Mouse (Mus musculus): ENCODE data around the gene Drap1. TPM values are rescaled to one million over a fixed set of nuclear protein-coding genes. Genes with fewer than 3 reads are reported as not detected.
A peak's percentile ranks its signal among the peaks of the same experiment; 100 is the strongest.

Gene Drap1
- total RNA-seq, 4 experiments from 2014 or later, result 727 to 752 (median 743) TPM

DNA sequence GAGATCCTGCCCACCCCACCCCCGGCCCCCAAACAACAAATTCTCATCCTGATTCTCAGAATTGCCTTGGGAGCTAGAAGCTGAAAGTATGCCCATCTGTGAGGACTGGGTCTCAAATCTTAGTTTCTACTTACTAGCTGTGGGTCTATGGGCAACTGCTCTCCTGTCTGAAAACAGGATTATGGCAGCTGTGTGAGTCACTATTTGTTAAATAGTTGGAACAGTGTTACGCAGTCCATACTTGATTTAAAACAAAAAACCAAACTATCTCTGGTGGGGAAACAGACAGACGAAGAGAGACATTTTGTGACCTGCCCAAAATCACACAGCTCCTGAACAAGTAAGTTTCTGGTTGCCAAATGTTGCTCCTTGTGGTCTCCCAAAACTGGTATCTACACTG lies 24.9 kb upstream of the Drap1 start:
- no peak for DNase-seq (ENCODE audit: low spot score in 2 of 2)

DNA sequence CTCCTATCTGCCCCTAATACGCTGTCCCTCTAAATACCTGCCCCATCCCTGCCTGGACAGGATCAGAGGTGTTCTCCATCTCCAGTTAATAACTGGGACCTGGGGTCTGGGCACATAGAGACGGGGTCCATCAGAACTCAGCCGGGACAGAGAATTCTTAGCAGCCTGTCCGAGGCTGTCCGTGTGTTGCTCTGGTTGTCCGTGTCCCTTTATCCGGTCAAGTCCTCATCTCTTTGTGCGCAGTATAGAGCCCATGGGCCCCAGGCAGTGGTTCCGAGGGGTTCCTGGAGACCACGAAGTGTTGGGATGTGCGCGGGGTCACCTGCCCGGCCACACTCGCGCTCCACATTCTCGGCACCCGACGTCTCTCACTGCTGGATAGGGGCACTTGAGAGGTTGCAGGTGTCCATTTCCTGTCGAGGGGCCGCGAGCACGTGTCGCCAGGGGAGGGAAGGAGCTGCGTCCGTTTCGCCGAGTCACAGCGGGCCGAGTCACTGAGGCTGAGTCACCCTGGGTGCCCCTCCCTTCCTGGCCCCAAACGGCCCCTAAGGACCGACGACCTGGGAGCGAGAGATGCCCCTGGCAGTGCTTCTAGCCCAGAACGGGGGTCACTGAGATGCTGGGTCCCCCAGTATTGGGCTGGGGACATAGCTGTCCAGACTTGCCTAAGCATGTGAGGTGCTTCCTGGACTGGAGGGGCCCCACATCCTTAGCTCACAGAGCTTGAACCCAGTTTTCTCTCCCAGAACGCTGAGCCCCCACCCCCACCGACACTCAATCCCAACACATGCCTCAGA lies 23.8 kb upstream of the Drap1 start:
- DNase-seq (ENCODE audit: low spot score in 2 of 2), result no peak

DNA sequence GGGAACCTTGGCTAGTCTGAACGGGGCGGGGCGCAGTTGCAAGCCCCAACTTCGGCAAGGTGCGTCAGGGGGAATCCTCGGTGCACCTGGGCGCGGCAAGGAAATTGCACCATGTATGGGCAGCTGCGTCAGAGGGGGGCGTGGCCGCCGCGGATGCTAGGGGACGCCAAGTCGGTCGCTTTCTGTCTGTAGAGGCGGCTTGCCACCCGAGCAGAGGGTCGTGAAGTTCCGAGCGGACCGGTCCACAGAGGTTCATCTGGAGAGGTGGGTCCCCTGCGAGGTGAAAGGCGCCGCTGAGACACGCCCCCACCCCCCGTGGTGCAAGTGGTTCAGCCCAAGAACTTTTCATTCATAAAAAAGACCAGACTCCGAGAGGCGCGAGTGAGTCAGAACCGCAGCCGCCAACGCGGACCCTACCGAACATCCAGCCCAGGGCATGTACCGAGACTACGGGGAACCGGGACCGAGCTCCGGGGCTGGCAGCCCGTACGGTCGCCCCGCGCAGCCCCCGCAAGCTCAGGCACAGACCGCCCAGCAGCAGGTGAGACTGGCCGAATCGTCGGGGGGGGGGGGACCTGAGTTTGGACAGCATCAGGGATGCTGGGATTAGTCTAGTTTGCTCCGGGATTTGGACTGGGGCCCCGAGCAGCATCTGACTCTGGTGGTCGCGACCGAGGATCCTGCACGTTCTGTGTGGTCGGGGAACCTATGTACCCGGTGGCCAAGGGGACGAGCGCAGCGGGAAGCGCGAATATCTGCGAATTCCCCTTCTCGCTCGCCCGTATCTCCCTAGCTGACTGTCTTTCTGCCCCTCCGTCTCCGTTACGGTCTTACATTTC lies 23.0 kb upstream of the Drap1 start, which contains the start of gene Fosl1:
Gene Fosl1 (plus strand): TSS at position 33 of the 839 bp plus-strand sequence.
- peak in 1 of 2 experiments; percentile 46 for DNase-seq (ENCODE audit: low spot score in 2 of 2)

DNA sequence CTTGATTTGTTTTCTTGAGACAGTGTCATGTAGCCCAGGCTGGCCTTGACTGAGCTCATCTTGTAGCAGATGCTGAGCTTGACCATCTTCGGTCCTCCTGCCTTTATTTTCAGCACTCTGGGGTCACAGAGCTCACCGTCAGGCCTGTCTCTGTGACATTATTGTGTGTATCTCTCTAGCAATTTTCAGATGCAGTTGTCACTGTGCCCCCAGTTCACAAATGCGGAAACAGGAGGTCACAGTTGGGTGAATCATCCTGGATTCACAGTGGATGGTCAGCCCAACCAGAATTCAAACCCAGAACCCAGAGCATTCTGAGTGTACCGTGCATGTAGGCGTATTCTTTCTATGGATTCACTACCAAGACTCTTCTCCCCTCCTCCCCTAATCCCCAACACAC lies 21.0 kb upstream of the Drap1 start:
- DNase-seq (ENCODE audit: low spot score in 2 of 2), result no peak

DNA sequence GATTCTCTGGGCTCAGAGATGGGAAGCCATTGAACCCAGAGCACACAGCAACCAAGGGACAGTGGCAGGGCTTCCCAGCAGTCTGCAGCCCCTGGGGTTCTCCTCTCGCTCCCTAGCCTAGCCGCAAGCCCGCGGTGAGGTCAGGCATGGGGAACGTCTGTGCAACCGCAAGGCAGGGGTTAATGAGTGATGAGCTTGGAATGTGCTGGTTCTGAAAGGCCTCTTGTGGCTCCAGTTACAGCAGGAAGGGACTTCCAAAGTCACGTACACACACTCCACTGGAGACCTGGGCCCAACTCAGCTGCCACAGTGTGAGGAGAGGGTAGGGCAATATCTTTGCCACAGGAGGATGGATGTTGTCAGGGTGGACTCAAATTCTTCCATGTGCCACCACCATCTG lies 20.2 kb upstream of the Drap1 start:
- DNase-seq (ENCODE audit: low spot score in 2 of 2), result no peak

DNA sequence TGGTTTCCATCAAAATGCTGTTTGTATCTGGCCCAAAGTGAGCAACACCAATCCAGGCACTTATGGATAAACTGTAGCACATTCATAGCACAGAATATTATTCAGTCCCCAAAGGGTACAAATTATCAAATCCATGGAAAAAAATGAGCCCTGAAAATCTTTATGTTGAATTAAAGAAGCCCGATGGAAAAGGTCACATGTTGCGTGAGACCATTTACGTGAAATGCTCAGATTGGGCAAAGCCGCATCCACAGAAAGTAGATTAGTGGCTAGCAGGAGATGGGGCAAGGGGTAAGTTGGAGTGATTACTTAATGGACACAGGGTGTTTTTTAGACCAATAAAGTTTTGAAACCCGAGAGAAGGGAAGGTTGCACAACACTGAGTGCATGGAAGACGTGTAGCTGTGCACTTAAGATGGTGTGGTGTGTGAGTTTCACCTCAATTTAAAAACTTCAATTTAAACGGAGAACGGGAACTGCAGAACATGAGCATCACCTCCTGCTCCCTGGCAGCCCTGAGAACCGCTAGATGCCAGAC lies 19.7 kb upstream of the Drap1 start:
- DNase-seq (ENCODE audit: low spot score in 2 of 2), result no peak

DNA sequence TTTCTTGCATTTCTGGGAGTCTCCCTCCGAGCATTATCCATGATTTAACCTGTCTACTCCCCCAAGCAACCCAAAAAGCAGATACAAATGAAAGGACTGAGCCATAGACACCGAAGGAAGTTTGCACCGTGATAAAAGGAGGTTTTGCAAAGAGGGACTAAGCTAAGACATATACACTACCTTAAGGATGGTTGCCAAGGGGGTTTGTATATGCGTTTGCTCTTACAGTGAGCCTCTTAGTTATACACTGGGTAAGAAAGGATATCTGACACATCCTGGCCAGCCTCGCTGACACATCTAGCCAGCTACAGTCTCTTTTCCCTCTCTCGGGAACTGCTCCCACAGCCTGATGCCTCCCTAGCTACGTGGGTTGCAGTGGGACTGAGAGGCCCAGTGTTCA lies 9.2 kb upstream of the Drap1 start:
- DNase-seq (ENCODE audit: low spot score in 2 of 2), result no peak

DNA sequence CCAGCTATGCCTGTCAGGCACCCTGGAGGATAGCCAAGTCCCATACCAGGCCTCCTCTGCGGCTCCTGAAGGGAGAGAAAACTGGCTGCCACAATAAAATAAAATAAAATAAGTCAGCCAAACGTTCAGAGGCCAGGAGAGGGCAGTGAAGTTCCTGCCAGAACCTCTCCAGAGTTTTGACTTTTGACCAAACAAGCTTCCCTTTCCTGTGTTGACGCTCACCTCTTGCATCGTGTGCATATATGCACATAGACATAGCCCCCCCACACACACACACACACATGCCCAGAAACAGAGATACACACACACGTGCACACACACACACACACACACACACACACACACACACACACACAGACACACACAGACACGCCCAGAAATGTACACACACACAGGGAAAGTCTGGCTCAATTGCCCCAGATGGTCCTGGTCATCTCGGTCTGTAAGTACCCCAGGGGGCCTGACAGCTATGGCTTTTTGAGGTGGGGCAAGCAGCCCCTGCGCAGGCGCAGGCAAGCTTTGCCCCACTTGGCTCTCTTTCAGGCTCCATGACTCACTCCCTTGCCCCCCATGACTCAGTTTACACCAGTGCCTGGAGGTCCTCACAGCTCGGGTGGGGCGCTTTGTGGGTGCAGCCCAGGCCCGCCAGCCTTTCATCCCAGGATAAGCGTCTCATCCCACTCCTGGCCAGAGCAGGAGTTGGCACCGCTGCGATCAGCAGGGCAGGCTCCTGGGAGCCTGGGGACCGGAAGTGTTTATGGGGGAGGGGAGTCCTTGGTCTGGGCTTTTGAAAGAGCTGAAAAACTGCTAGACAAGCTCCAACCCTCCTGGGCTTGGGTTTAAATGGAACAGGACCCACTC lies 8.4 kb upstream of the Drap1 start:
- no peak for DNase-seq (ENCODE audit: low spot score in 2 of 2)

DNA sequence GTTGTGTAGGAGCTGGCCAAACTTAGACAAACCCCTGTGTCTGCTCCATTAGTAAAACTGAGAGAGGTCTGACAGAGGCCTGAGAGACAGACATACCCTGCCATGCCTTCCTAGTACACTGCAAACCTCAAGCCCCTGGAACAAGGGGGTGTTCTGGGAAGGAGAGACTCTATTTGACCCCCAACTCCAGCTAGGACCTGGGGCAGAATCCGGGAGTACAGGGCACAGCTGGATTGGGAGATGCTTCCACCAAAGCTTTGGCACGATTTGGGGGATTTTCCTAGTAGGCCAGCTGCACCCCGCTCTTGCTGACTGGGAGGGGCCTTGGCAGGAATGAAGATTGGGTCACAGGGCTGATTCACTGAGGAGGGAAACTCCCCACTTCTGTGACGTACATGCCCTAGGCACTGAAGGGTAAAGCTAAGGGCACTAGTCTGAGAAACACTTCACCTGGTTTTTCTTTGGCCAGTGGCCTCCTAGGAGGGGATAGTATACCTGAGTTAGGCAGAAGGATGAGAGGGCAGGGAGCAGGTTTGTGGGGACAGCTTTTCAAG lies 7.2 kb upstream of the Drap1 start:
- DNase-seq (ENCODE audit: low spot score in 2 of 2), result no peak

DNA sequence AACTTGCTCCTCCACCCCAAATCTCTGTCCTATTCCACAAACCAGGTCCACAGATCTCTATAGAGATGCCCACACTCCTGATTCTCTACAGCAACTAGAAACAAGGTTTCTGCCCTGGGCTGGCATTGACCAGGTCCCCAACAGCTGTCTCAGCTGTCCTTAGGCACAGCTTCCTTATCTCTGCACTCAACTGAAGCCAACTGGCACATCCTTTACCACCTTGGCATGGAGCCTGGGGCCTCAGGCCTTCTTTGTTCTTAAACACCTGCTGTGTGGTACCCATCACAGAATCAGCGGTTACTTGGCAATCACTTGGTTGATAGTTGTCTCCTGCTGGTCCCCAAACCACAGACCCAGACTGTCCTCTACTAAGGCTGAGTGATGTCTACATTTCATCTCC lies 5.6 kb upstream of the Drap1 start:
- DNase-seq (ENCODE audit: low spot score in 2 of 2), result no peak

DNA sequence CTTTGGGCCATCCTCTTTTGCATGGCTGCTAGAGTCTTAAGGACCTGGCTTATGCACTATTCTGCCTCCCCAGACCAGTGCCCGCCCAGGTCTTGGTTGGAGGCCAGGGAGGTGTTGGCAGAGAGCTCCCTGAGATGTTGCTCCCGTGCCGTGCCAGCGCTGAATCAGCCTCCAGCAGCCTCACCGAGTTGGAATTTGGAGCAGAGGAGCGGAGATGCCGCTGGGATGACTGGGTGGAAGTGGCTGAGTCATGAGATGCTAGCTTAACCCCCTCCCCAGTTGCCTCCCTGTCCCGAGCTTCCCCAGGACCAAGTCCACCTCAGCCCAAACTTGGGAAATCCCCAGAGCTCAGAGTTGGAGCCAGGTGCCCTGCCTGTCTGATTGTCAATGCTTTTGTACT lies 5.0 kb upstream of the Drap1 start:
- peak; percentile 57 to 76 for DNase-seq (ENCODE audit: low spot score in 2 of 2)

DNA sequence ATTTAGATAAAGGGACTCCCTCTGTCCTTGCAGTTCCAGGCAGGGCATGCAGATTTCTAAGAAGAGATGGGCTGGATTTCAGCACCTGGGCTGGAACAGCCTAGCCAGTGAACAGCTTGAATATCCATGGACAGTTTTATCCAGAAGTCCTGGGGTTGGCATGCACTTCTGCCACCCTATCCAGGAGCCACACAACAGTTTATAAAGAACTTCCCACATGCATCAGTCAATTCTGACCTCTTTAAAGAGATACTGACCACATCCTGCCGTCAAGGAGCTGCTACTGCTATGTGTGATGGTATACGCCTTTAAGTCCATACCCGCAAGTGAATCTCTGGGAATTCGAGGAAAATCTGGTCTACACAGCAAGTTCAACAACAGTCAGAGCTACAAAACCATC lies 4.4 kb upstream of the Drap1 start:
- DNase-seq (ENCODE audit: low spot score in 2 of 2), result no peak

DNA sequence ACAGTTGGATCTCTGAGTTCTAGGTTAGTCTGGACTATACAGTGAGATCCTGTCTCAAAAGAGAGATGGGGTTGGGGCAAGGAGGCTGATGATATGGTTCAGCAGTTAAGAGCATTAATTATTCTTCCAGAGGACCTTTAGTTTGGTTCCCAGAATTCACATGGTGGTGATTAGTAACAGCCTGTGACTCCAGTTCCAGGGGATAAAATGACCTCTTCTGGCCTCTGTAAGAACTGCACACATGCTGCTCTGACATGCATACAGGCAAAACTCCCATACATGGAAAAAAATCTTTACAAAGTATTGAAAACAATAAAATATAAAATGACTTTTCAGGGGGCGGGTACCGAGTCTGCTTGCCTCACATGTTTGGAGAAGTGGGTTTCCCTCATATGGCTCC lies 3.3 kb upstream of the Drap1 start:
- DNase-seq (ENCODE audit: low spot score in 2 of 2), result no peak

DNA sequence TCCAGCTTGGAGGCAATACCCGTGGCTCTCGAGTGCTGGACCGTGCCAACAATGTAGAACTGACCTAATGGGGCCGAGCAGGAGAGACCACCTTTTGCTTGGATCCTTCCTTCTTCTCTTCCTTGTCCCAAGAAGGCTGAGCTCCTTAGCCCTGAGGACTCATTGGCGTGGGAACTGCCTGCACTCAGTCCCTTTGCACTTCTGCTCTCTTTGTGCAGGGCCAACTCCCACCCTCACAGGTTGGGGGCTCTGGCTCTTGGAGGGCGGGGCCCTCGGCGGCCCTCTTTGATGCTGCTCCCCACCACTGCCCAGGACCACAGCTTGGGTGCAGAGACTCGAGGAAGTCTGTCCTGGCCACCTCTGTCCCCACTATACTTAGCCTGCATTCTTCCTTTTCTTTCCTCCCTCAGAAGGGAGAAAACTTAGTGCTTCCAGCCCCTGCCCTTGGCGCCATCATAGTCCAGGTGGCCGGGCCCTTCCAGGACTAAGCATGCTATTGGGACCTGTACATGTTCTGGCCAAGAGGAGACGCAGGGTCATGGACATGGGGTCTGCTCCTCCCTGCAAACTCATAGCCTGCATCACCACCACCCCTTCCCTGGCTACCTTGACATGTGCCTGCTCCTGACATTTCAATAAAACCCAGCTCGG lies 2.0 kb upstream of the Drap1 start:
- DNase-seq (ENCODE audit: low spot score in 2 of 2), result no peak

DNA sequence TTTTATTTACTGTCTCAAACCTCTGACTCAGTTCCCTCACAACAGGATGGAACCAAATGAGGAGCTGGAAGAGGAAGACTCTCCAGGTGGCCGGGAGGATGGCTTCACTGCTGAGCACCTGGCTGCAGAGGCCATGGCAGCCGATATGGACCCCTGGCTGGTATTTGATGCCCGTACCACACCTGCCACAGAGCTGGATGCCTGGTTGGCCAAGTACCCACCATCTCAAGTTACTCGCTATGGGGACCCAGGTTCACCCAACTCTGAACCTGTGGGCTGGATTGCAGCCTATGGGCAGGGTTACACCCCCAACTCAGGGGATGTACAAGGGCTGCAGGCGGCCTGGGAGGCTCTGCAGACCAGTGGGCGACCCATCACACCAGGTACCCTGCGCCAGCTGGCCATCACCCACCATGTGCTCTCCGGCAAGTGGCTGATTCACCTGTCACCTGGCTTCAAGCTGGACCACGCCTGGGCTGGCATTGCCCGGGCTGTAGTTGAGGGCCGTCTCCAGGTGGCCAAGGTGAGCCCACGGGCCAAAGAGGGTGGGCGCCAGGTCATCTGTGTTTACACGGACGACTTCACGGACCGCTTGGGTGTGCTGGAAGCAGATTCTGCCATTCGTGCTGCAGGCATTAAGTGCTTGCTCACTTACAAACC lies 1.3 kb upstream of the Drap1 start:
- no peak for DNase-seq (ENCODE audit: low spot score in 2 of 2)

DNA sequence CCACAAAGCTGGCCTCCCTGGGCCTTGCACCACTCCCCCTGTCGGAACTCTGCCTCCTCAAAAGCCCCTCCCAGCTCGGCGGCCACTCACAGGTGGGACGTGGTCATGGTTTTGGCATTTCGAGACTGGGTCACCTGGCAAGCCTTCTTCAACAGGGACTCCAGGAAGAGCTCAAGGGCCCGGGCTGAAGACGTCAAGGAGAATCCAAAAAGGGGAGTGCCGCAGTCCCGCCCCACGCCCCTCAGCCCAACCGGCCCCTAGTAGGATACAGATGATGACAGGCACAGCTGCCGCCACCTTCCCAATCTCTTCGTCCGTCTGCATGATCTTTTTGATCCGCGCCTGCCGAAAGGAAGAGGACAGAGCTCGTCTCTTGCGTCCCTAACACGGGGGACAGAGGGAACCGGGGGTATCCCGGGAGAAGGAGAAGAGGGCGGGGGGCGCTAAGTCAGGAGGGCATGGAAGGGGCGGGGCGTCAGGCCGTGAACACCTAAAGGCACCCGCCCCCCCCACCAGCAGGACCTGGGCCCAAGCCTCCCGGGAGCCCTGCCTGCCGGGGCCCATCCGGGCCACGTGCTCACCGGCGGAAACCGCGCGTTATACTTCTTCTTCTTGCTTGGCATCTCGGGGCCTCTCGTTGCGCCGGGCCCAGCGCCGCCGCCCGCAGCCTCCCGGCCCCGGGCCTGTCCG lies 542 bp downstream of the Drap1 start:
- DNase-seq (ENCODE audit: low spot score in 2 of 2), result peak; percentile 59 to 76

DNA sequence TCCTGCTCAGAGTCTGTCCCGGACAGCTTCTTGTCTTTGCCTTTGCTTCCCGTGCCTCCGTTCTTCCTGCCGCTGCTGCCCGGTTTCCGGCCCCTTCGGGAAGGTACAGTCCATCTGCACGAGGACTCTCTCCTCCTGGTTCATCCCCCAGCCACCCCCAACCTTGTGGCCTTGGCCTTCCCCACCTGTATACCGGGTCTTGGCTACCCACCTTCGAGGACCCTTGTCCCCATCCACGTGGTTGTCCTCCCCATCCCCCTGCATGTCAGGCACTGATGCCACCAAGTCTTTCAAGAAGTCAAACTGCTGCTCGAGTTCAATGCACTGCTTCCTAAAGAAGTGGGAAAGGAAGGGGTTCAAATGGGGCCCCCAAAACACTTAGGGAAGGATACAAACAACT lies 1.2 kb downstream of the Drap1 start:
- DNase-seq (ENCODE audit: low spot score in 2 of 2), result no peak

DNA sequence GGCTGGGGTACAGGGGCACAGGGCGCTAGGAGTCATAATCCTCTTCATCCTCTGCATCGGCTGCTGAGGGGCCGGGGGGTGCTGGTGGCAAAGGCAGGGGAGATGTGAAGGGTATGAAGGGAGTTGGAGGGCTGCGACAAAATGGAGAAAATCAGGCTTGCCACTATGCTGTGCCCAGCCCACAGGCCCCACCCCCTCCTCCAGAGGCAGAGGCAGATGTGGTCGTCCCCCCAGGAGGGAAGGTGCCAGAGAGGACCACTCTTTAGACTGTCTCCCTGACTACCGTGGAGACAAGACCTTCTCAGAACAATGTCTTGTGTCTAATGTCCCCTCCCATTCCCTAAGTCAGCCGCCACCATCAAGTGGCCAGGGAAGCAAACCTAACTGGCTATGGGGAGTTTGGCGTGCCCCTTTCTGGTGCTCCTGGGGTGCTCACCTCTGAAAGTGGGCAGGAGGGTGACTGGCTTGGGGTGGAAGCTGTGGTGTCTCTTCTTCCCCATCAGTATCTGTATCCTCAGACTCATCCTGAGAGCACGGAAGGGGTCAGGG lies 1.8 kb downstream of the Drap1 start:
- peak in 1 of 2 experiments; percentile 4 for DNase-seq (ENCODE audit: low spot score in 2 of 2)

DNA sequence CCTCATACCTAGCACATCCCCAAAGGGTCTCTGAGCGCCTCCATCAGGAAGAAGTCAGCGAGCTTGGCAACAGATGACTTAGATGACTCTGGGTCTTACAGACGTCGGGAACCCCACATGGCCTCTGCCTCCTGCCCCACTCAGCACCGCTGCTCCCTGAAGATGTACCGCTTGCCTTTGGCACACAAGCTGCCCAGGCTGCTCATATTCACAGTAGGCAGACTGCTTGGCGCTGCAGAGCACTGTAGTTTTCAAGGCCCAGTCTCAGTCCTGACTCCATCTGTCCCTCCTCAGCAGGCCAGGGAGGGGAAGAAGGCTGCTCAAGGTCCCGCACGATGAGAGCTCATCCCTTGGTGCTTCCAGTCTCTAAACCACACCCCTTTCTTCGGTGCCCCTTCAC lies 2.5 kb downstream of the Drap1 start:
- DNase-seq (ENCODE audit: low spot score in 2 of 2), result peak in 1 of 2 experiments; percentile 22
